Mouse (Mus musculus) MEL-GATA-1-ER (cell line): ENCODE data around the gene Vmn2r1.

Source experiments
- DNase-seq: peaks from one replicate; pipeline ENCODE4 v3.0.0-alpha.2; 2012; ENCODE audit warnings: low read depth; ENCODE audit errors: extremely low read depth

The Vmn2r1 gene

DNA sequence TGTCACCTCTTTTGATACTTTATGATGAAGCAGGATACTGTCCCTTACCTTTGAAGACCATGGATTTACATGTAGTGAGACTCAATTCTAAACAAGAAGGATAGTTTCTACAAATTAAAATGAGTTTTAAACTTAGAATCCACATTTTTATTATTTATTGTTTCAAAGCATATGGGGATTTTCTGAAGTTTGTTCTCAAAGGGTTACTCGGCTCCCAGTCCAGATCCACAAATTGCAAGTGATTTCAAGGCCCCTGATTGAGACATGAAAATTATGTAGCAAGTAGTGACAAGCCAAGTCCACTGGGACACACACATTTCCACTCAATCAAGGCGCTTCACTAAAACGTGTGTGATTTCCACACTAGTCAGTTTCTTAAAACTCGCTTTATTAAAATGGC, at the start of gene Vmn2r1:
Gene Vmn2r1 (plus strand): TSS at position 301 of the 400 bp plus-strand sequence.
- no peak for DNase-seq

DNA sequence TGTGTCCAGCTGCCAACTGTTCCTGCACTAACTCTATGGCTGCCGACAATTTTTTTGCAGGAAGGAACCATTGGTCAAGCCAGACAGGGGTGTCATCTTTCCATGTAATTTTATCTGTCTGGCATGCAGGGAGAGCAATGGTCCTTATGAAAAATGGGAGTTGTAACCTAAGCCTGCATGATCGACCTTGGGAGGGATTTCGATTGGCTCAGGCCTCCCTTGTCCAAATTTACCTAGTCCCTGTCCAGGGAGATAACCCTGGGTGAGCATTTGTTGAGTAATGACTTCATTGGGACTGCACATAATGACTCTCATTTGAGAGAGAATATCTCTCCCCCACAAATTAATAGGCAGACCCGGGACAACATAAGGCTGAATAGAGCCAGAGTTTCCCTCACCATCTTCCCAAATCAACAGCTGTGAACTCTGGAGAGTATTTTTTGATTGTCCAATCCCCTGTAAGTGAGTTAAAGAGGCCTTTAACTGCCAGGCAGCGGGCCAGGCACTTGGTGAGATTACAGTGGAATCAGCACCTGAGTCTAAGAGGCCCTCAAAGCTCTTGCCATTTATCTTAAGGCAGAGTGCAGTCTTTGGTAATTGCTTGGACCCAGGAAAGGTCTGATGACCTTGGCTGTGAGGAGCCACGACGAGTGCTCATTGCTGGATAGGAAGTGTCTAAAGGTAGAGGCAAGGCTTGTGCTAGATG, 43.1 kb upstream of the Vmn2r1 start:
- no peak for DNase-seq

DNA sequence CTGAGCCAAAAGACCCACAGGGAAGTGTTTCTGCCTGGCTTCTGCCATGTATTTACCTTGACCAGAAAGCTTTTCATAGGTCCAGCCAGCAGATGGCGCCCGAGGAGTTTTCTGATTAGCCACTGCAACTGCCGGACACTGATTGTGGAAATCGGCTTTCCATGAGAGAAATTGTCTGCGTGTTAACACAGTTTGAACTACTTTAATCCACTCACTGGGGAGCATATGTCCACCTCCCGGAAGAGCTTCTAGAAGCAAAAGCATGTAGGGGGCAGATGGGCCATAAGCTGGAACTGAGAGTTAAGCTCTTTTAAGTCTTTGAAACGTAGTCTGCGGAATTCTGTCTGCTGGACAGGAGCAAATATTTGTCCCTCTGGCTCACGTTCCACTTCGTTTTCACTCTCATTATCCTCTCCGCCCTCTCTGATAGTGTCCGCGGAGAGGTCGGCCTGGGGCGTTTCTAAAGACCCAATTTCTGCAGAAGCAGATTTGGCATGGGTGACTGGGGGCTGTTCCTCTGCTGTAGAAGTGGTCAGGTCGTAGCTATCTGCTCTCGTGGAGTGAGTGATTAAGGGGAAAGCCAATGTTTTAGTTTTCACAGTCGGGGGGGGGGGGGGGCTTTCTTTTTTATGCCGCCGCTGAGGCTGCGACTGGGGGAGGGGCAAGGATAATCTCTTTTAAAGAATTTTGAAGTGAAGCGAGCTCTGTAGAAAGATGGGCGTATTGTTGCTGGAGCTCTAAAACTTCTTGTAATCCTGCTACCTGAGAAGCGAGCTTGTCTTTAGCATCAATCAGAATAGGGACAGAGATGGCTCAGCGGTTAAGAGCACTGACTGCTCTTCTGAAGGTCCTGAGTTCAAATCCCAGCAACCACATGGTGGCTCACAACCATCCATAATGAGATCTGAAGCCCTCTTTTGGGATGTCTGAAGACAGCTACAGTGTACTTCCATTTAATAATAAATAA, 41.2 kb upstream of the Vmn2r1 start:
- no peak for DNase-seq

DNA sequence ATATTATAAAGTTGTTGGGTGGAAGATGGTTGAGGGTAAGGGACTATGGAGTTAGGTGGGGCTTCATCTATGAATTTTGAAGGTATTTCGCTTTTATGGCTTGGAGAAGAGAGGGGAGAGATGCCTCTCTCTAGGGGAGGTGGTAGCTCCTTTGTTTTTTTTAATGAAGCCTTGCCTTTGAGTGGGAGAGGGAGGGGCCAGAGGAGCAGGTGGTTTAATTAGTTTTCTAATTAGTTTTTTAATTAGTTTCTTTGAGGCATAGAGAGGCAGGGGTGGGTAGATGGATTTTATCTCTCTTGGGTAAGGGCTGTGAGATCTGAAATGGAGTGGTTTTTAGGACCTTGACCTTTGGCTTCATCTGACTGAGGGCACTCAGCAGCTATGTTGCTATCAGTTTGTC, 31.4 kb downstream of the Vmn2r1 start:
- no peak for DNase-seq

DNA sequence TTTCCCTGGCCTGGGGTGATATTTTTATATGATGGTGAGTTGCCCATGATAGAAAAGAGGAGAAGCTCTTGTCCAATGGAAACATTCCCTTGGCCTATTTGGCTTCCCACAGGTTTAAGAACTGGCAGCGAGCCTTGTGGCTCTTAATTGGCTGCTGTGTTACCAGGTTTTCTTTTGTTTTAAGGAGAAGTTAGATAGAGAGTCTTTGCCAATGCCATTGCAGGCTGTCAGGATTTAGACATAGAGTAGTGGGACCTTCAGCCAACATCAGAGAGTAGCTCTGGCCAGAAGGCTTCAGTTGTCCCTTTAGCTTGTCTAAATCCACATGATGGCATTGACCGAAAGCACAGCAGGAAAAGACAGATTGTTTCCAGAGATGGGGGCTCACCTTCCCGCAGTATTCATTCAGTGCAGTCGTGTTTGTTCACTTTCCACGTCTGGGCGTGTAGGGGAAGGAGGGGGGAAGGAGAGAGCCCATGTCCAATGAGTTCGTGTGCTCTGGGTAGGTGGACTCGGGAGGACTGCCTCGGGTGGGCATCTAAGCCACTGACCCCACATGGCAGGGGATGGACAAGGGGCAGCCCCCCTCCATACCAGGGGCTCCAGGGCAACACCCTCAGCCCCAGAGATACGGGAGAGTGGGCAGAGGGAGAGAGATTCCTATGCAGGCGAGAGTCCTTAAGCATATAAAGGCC, 32.2 kb downstream of the Vmn2r1 start:
- DNase-seq: no peak

DNA sequence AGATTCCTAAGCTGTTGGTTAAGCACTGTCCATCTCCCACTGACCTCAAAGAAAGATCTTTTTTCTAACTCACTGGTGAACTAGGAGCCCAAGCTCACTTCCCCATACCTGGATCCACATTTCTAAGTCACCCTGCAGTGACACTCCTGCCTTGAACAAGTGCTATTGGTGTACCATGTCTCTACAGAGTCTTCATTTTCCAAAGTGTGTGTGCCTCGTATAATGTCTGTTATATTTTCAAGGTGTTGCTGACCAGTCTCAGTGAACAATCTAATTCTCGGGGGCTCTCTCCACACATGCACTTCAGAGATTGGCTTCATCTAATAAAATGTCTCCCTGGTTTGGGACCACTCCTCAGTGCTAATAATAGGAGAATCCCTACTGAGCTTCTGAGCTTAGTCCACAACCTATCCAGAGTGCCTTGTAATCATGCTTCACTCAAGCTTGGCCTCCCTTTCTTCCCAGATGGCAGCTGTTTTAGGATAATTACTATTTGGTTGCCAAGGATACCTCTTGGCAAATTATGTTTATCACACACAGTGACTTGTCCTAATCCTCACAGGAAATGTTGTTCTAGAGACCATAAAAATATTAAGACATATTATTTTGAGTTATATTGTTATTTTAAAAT, 60.6 kb downstream of the Vmn2r1 start, which contains the start of gene Vmn2r2:
Gene Vmn2r2 (minus strand): TSS at position 51 of the 631 bp plus-strand sequence.
- DNase-seq: no peak
